Mouse (Mus musculus): ENCODE data around the gene Mtr.
"Not testable (repeated sequence)": the region's sequence is repeated elsewhere in the genome, so short reads cannot be mapped to it uniquely, and the experiment has no call there.

Mtr gene

DNA sequence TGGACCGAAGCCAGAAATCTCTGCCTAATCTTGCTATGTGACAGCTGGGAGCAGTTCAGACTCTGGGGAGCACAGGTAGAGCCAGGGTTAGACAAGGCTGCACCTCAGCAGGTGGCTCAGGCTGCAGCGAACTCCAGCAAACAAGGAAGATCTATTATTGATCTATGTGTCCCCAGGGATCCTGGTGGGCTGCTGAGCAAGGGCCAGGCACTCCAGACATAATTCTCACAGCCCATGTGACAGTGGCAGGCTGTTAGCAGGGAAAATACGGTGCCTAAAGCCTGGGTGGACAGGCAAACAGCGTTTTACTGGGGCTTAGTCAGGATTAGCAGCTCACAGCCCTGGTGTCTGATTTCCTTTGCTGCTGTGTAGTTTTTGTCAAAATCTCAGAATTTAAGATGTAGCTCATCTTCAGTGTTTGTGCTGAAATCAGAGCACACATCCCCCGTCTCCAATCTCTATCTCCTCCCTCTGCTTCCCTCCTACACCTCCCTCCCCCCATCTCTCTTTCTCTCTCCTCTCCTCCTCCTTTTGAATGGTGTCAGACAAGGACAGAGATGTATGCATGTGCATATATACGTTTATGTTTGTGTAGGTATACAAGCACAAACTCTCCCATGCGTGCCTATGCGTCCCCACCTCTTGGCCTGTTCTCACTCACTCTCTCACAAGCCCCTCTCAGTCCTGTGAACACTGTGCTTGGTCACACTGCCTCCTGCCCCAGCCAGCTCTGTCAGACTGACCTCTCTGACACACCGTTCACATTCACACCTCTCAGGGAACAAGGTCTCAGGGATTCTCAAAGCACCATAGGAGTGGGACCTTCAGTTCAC, 98.4 kb downstream of the Mtr start:
- no peak for DNase-seq (ENCODE audit: low spot score in 2 of 2)

DNA sequence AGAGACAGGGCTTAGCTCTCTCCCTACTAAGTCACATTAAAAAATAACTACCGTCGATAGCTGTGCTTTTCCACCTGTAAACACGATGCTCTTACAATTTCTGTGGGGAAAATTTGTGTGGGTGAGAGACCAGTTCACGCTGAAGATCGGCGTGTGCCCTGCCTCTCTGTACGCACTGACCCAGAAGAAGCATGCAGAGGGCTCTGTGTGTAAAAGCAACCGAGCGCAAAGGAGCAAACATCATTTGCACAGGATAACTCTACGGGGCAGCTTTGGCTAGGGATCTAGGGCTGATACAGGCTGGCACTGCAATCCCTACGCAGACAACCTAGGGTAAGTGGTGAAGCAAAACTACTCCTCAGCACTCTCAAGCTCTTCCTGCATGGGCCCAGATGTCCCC, 104.0 kb downstream of the Mtr start:
- no peak for DNase-seq (ENCODE audit: low spot score in 2 of 2)

DNA sequence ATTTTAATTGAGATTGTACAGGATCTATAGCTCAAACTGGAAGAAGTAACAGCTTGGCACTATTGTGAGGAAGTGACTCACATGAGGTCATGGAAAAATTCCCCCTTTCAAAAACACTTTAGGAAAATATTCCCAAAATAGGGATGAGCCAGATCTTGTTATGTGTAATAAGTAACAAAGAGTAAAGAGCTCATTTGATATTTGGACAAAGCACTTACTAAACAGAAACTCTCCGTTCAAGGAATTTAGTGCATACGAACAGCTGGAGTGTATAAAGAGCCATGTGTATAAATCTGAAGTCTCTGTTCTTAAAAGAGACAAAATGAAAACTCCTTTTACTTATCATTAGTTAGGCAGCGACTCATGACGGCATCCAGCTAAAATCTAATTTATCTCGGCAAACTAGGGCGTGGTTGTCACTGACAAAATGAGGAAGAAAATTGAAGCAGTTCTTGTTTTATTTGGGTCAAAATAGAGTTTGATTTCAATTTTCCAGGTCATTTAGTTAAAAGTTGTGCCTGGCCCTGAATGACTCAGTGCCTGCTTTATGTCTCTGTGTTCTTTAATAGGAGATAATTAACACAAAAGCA, 110.9 kb downstream of the Mtr start:
- no peak for DNase-seq (ENCODE audit: low spot score in 2 of 2)

DNA sequence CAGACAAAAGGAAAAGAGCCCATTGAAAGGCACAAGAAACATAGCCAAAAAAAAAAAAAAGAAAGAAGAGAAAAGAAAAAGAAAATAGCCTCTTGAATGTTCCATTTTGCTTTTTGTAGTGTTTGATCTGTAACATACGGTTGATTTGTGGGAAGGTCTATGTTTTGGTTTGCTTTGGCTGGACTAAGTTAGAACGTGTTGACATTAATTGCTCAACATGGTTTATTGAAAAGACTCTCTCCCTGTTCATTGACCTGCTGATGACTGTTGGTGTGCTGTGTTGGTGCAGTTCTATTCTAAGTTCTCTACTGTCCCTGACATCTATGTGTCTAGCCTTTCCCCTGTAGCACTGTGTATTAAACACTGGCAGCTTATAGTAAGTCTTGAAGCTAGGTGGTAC, 111.5 kb downstream of the Mtr start:
- DNase-seq (ENCODE audit: low spot score in 2 of 2), result no peak

DNA sequence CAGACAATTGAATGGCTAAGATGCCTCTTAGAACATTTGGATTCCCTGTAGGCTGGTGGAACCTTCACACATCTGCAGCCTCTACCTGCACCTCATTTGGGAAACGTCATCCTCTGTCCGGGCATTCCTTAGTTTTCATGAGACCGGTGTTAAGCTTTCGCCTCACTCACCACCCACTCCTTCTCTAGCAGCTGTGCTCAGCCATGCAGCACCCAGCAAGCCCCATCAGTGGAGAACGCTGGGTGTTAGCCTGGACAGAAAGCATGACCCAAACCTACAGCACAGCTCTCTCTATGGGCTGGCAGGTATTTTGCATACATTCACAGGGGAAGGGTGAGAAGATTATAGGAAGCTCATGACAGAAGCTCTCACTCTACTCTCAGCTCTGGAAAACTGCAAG, 114.6 kb downstream of the Mtr start:
- DNase-seq (ENCODE audit: low spot score in 2 of 2), result no peak

DNA sequence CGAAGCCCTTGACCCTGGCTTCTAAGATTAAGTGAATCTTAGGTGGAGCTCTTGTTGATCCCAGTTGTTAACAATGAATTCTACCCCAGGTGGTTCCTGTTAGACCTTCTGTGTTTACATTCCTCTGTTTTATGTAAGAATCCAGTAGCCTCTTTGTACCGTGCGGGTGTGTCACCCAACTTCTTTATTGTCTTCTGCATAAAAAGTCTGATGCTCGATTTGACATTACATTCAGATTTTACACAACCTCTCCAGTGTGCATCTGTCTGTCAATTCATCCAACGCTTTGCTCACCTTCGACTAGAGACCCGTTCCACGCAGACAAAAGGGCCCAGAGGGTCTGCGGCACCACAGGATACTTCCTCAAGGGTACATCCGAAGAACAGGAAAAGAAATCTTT, 121.5 kb downstream of the Mtr start:
- not testable (repeated sequence) for DNase-seq (ENCODE audit: low spot score in 2 of 2)

DNA sequence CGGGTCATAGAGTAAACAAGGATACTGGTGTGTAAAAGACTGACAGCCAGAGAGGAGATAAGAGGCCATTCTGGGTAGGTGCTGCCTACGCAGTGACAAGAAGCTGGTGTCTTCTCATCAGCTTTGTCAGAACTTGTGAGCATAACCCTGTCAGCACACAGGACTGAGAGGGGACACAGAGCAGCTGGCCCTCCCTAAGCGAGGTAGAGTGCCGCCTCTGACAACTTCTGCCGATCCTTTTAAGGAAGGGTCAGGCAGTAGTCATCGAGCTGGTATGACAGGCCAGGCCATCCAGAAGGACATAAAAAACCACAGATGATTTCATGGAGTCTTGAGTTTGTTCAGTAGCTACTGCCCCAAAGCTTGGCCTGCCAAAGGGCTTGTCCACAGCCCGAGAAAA, 124.4 kb downstream of the Mtr start:
- no peak for DNase-seq (ENCODE audit: low spot score in 2 of 2)
